Comparison of ENCODE assay signal across 19 mouse cellular contexts in the genomic region with DNA sequence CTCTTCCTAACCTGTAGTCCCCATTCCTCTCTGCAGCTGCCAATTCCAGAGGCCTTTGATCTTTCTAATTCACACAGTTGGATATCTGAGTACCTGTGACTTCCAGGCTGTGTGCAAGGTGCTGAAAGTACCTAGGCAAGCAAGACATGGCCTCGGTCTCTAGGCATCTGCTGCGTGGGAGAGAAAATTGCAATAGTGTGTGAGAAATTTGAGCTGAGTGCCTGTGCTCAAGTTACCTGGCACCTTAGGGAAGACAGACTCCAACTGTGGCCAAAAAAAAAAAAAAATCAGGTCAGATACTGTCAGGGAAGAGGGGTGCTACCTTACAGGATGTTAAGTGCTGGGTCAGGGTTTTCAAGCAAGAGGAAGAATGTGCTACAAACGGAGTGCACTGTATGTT.
DNase-seq lines count a peak whose midpoint lies in the region; ATAC-seq and TF ChIP-seq lines count a peak whose summit lies in the region.
"Had no signal": no experiment of that assay in that cellular context is flagged by ENCODE, and none has a peak within 500 bp of the region (broad histone marks: within the 10 kb centered on the region; RNA-seq: fewer than 3 reads in every experiment).

No protein-coding gene starts in this region.

- intact Hi-C loops in heart, postnatal 10 days (cut with DNase I), result loop anchor here (5.0 kb wide), 1 partner anchor 103 kb away; no protein-coding TSS in a partner anchor
- intact Hi-C loops in left cerebral cortex, postnatal 4 days (cut with DNase I), result no loop called here

- no peaks in the 10 kb centered on the region for H3K27me3 ChIP-seq in stomach, embryonic 14.5 days (ENCODE audit: control insufficient read depth, insufficient read depth, low read length)
- no peaks in the 10 kb centered on the region for H3K27me3 ChIP-seq in stomach, postnatal 0 days (ENCODE audit: control insufficient read depth, insufficient read depth, low read length)
- H3K27me3 ChIP-seq: intestine, embryonic 15.5 days; megakaryocyte, embryonic 14.5 days; midbrain, embryonic 13.5 days had no signal

- no peak overlapping the region for H3K27ac ChIP-seq in stomach, embryonic 14.5 days (ENCODE audit: low read length)
- H3K27ac ChIP-seq in stomach, postnatal 0 days (replicated peaks), result no peak overlapping the region
- H3K27ac ChIP-seq: forebrain, embryonic 10.5 days; intestine, embryonic 15.5 days; liver, embryonic 14.5 days; midbrain, embryonic 13.5 days had no signal

- no peak overlapping the region for H3K4me2 ChIP-seq in stomach, embryonic 14.5 days (replicated peaks; ENCODE audit: low read depth, low read length)
- no peak overlapping the region for H3K4me2 ChIP-seq in stomach, postnatal 0 days (replicated peaks; ENCODE audit: low read depth)
- H3K4me2 ChIP-seq: intestine, embryonic 15.5 days; midbrain, embryonic 13.5 days had no signal

- no peak for TF ChIP-seq CTCF in stomach, postnatal 0 days (IDR thresholded peaks at IDR 0.05; ENCODE audit: low read depth)

- no peak overlapping the region for H3K9ac ChIP-seq in stomach, embryonic 14.5 days (replicated peaks; ENCODE audit: low read depth, low read length)
- no peak overlapping the region for H3K9ac ChIP-seq in stomach, postnatal 0 days (ENCODE audit: low read length)
- H3K9ac ChIP-seq: intestine, embryonic 15.5 days; liver, embryonic 14.5 days; midbrain, embryonic 13.5 days had no signal

- no peaks in the 10 kb centered on the region for H3K36me3 ChIP-seq in stomach, embryonic 14.5 days (ENCODE audit: control insufficient read depth, insufficient read depth, low read length)
- no peaks in the 10 kb centered on the region for H3K36me3 ChIP-seq in stomach, postnatal 0 days (ENCODE audit: control insufficient read depth, insufficient read depth, low read length)
- H3K36me3 ChIP-seq: forebrain, embryonic 10.5 days; intestine, embryonic 15.5 days; midbrain, embryonic 13.5 days had no signal

- peaks cover 3% of the 10 kb centered on the region; the same call in 1 of the 2 replicates for H3K4me1 ChIP-seq in stomach, embryonic 14.5 days (ENCODE audit: control insufficient read depth, insufficient read depth, low read length)
- H3K4me1 ChIP-seq in stomach, postnatal 0 days (replicated peaks; ENCODE audit: control insufficient read depth, insufficient read depth), result no peaks in the 10 kb centered on the region
- H3K4me1 ChIP-seq: forebrain, embryonic 10.5 days; intestine, embryonic 15.5 days; megakaryocyte, embryonic 14.5 days; midbrain, embryonic 13.5 days had no signal

- no peak overlapping the region for H3K4me3 ChIP-seq in stomach, embryonic 14.5 days (ENCODE audit: low read depth, low read length)
- H3K4me3 ChIP-seq in stomach, postnatal 0 days (ENCODE audit: low read depth, low read length), result no peak overlapping the region
- H3K4me3 ChIP-seq: forebrain, embryonic 10.5 days; intestine, embryonic 15.5 days; megakaryocyte, embryonic 14.5 days; midbrain, embryonic 13.5 days had no signal

- WGBS in stomach, embryonic 14.5 days, result 44% methylated on average over 3 of the region's 3 CpGs
- 49% methylated on average over 3 of the region's 3 CpGs for WGBS in stomach, postnatal 0 days

- DNase-seq in heart, adult 11 months, result peak; percentile 64
- no peak for DNase-seq in heart, postnatal 10 days
- DNase-seq in kidney, postnatal 14 days, result peak; percentile 17
- DNase-seq in kidney, adult 18-20 months, result no peak
- DNase-seq in stomach, postnatal 0 days (ENCODE audit: low spot score), result no peak
- DNase-seq in embryo, embryonic 11 days, result no peak
- no peak for DNase-seq in left cerebral cortex, postnatal 4 days
- DNase-seq: adrenal gland, postnatal 25 days; cerebellum, adult 9-10 months; gastrocnemius, postnatal 25 days; lung, postnatal 36 days had no signal

- 0 out of 2 replicates have a peak, but pooled peaks have one; percentile 28 for ATAC-seq in stomach, embryonic 14.5 days (ENCODE audit: insufficient number of reproducible peaks, insufficient read depth, low FRiP score, low read depth)
- no peak for ATAC-seq in stomach, postnatal 0 days (ENCODE audit: low FRiP score, low TSS enrichment)
- ATAC-seq: forebrain, embryonic 16.5 days; hindbrain, embryonic 16.5 days; intestine, embryonic 15.5 days; midbrain, embryonic 13.5 days had no signal

- no peaks in the 10 kb centered on the region for H3K9me3 ChIP-seq in stomach, embryonic 14.5 days (ENCODE audit: control insufficient read depth, low read depth, low read length)
- H3K9me3 ChIP-seq in stomach, postnatal 0 days (ENCODE audit: control insufficient read depth, low read length), result no peaks in the 10 kb centered on the region
- H3K9me3 ChIP-seq: forebrain, embryonic 10.5 days; intestine, embryonic 15.5 days; midbrain, embryonic 13.5 days had no signal

- TF ChIP-seq EP300 in stomach, postnatal 0 days (optimal IDR thresholded peaks at IDR 0.05), result no peak

Comparison
In these comparisons a context has a peak if more than half of its experiments do, and no peak if none do; other contexts are left out.
1. DNase-seq: peak in heart, adult 11 months (single experiment) and kidney, postnatal 14 days (single experiment); none in heart, postnatal 10 days (0 of 2), kidney, adult 18-20 months (single experiment), stomach, postnatal 0 days (single experiment), embryo, embryonic 11 days (single experiment) and left cerebral cortex, postnatal 4 days (single experiment).